Mouse (Mus musculus) MEL-GATA-1-ER (cell line): ENCODE measurements around the gene Cldn4.
"Not testable (repeated sequence)": the region's sequence is repeated elsewhere in the genome, so short reads cannot be mapped to it uniquely, and the experiment has no call there.

ENCODE experiments used
- DNase-seq: peaks from one replicate; pipeline ENCODE4 v3.0.0-alpha.2; 2012; ENCODE audit warnings: low read depth; ENCODE audit errors: extremely low read depth

Gene Cldn4

GRCm38 (mm10) chr5:134964655-134965054, 17.9 kb upstream of the Cldn4 start:
- not testable (repeated sequence) for DNase-seq

DNA sequence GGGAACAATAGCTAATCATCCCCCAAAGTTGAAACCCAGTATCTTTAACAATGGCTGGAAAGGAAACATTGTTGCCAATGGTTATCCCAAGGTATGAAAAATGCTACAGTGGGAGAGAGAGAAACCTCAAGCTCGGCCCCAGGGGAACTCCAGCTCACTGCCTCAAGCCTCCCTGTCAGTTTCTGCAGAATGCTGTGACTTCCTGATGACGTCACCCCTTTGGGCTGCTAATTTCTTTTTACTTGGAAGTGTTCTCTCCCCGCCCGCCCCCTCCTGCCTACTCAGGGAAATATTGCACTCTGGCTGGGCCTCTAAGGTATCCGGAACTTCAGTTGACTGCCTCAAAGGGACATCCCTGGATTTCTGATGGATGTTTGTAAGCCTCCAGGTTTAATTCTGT, 16.8 kb upstream of the Cldn4 start:
- DNase-seq, result no peak

DNA sequence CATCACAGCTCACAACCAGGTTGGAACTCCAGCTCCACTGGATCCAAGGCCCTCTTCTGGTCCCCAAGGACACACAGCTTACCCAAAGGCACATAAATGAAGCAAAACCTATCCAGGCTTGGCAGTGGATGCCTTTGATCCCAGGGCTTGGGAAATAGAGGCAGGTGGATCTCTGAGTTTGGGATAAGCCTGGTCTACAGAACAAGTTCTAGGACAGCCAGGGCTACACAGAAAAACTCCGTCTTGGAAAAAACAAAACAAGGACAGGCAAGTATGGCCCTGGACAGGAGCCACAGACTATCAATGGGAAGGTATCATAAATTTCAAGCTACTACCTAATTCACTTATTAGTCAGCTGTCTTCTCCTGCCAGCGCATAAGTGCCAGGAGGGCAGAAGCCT, 14.8 kb upstream of the Cldn4 start:
- DNase-seq, result no peak

DNA sequence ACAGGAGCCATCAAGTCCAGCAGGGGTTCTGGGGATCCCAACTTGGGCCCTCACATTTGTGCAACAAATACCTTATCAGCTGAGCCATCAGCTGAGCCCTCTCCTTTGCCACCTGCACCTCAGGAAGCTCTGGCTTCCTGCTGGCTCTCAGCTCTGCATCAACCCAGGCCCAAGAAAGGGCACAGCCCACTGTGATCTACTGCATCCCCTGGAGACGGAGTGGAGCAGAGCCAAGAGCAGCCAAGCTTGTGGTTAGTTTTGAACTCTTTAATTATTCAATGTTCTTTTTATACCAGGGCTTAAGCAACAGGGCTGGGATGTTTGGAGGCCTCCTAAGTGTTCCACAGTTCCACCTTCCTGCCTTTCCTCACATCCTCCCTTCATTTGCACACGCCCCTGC, 13.7 kb upstream of the Cldn4 start:
- no peak for DNase-seq

DNA sequence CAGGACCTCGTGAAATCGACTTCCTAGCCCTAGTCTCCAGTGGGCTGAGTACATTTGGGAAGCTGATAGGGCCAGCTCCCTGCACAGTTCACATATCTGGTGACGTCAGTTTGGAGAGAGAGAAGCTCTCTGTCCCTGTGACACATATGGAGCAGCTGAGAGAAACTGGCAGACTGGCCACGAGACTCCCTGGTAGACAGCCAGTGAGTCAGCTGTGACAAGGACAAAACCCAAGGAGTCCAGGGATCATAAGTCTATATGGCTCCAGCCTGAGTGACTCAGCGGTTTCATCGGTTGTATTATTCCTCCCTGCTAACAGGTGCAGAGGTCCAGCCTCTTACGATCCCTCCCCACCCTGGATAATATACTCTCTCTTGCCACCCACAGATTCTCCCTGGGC, 12.4 kb upstream of the Cldn4 start:
- DNase-seq, result no peak

GRCm38 (mm10) chr5:134955491-134955890, 8.8 kb upstream of the Cldn4 start:
- DNase-seq, result no peak

- no peak for DNase-seq
Observed at GRCm38 (mm10) chr5:134951053-134951884, 4.5 kb upstream of the Cldn4 start.

DNA sequence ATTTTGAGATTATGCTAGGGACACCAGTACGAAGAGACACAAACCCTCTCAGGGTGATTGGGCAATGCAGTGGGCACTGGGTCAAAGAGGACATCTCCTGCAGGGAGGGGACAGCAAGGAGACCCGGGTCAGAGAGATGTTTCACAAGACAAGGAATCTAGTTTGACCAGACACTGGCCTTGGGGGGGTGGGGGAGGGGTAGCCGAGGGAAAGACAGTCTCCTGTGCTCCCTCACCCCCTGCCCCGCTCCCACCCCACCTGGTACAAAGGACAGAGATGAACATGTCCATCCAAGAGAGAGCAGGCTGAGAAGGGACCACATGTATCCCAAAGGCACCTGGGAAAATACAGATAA, 1.3 kb upstream of the Cldn4 start:
- no peak for DNase-seq

DNA sequence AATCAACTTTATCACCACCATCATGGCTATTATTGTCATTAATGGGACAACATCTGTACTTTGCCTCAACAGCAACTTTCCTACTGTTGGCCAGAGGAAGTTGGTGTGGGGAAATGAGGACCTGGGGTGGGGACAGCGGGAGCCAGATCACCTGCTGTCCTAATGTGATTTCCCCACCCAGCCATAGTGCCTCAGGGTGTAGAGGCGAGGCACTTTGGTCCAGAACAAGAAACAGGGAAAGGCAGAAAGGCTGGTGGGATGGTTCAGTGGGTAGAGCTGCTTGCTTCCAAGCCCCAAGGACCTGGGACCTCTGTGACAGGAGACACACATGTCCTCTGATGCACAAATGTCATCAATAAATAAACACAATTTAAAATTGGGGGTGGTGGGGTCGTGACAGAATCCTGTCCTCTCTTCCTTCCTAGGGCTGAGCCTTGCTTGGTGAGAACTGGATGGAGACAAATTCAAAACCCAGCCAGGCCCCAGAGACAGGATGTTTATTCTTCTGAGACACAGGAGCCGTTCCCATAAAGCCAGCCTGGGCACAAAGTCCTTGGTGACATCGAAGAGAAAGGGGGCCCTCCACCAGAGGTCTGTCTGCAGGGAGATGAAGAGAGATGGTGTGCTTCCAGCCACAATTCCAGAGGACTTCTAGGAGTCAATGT, 818 bp upstream of the Cldn4 start:
- DNase-seq, result no peak

GRCm38 (mm10) chr5:134946063-134946856, 474 bp downstream of the Cldn4 start:
- no peak for DNase-seq

- DNase-seq, result no peak
Observed at GRCm38 (mm10) chr5:134945266-134945959, 1.3 kb downstream of the Cldn4 start.

GRCm38 (mm10) chr5:134944179-134944578, 2.6 kb downstream of the Cldn4 start:
- DNase-seq, result no peak

- DNase-seq, result no peak
Observed at GRCm38 (mm10) chr5:134942740-134943139, 4.0 kb downstream of the Cldn4 start.

- no peak for DNase-seq
Observed at GRCm38 (mm10) chr5:134941472-134942209, 5.1 kb downstream of the Cldn4 start.

- not testable (repeated sequence) for DNase-seq
Observed at GRCm38 (mm10) chr5:134939554-134939953, 7.2 kb downstream of the Cldn4 start.

GRCm38 (mm10) chr5:134939069-134939468, 7.7 kb downstream of the Cldn4 start:
- DNase-seq, result no peak

DNA sequence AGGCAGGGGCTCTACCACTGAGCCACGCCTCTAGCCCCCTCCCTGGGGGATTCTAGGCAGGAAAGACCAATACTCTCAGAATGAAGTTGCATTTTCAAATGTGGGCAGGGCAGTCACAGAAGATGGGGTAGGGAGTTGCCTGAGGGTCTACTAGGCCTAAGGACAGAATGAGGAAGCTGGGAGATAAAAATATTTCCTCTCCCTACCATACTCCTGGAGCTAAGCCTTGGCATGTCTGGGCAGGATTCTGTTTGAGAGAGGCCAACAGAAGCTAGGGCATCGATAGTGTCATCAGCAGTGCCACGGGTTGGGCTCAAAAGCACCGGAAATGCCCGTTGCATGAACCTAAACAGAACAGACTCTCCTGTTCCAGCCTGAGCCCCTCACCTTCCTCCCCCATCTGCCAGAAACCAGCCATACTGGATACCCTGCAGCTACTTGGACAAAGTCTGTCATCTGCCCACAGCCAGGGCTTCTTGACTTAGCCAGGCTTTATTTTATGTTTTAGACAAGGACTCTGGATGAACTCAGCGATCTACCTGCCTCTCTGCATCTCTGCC, 10.0 kb downstream of the Cldn4 start:
- no peak for DNase-seq

- DNase-seq, result no peak
Observed at GRCm38 (mm10) chr5:134936051-134936450, 10.7 kb downstream of the Cldn4 start.

- DNase-seq, result no peak
Observed at GRCm38 (mm10) chr5:134934666-134935065, 12.1 kb downstream of the Cldn4 start.

GRCm38 (mm10) chr5:134933686-134934085, 13.0 kb downstream of the Cldn4 start:
- DNase-seq, result not testable (repeated sequence)
